In the genomic region with DNA sequence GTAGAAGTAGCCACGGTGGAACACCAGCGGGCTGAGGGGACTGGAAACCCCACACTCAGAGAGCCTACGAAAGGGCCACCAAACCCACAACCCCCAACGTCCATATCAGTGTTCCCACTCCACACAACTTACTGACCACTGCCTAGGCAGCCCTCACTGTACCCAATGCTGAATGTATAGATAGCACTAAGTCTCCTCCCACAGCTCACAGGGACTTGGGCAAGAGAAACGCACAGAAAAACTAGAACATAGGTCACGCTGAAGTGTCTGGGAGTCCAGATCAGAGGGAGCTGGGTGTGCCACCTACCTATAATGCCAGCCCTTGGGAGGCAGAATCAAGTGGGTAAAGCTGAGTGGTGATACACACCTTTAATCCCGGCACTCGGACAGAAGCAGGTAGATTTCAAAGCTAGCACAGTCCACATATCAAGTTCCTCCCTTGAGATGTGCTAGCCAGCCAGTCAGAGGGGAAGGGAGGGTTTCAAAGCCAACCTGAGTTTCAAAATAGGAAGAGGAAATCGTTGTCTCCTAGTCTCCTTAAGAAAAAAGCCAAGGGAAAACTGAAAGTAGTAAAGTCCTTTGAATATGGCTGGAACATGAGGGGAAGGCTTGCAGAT, we compare ENCODE assay signal across 8 mouse cellular contexts. TPM values are rescaled to one million over a fixed set of nuclear protein-coding genes. Genes with fewer than 3 reads are reported as not detected.
DNase-seq lines count a peak whose midpoint lies in the region; ATAC-seq lines count a peak whose summit lies in the region.

No protein-coding gene starts in this region.

- H3K9me3 ChIP-seq in heart, embryonic 11.5 days (replicated peaks; ENCODE audit: control insufficient read depth, low read length) = no peaks in the 10 kb centered on the region
- no peaks in the 10 kb centered on the region for H3K9me3 ChIP-seq in forebrain, embryonic 11.5 days (ENCODE audit: control insufficient read depth, low read length)
- no peaks in the 10 kb centered on the region for H3K9me3 ChIP-seq in limb, embryonic 13.5 days
- no peaks in the 10 kb centered on the region for H3K9me3 ChIP-seq in midbrain, embryonic 15.5 days

- H3K27me3 ChIP-seq in heart, embryonic 11.5 days (ENCODE audit: control insufficient read depth, insufficient read depth, low read length) = no peaks in the 10 kb centered on the region
- H3K27me3 ChIP-seq in forebrain, embryonic 11.5 days (ENCODE audit: control insufficient read depth, insufficient read depth, low read length) = no peaks in the 10 kb centered on the region
- no peaks in the 10 kb centered on the region for H3K27me3 ChIP-seq in limb, embryonic 13.5 days
- no peaks in the 10 kb centered on the region for H3K27me3 ChIP-seq in midbrain, embryonic 15.5 days (replicated peaks)

- 0 out of 2 replicates have a peak, but pooled peaks have one; percentile 33 for ATAC-seq in heart, embryonic 11.5 days (replicated peaks; ENCODE audit: insufficient number of reproducible peaks, low FRiP score, low TSS enrichment)
- ATAC-seq in forebrain, embryonic 11.5 days (replicated peaks; ENCODE audit: low FRiP score) = no peak
- no peak for ATAC-seq in limb, embryonic 13.5 days (ENCODE audit: low FRiP score, low read depth)
- ATAC-seq in midbrain, embryonic 15.5 days (replicated peaks) = no peak

- 67% methylated on average over 9 of the region's 9 CpGs for WGBS in heart, embryonic 11.5 days (ENCODE audit: insufficient replicate concordance)
- 86% methylated on average over 9 of the region's 9 CpGs for WGBS in forebrain, embryonic 11.5 days
- WGBS in limb, embryonic 13.5 days = 85% methylated on average over 9 of the region's 9 CpGs
- 90% methylated on average over 9 of the region's 9 CpGs for WGBS in midbrain, embryonic 15.5 days

- H3K27ac ChIP-seq in heart, embryonic 11.5 days (ENCODE audit: low read depth, low read length) = no peak overlapping the region
- H3K27ac ChIP-seq in forebrain, embryonic 11.5 days (ENCODE audit: low read depth, low read length) = no peak overlapping the region
- H3K27ac ChIP-seq in limb, embryonic 13.5 days = no peak overlapping the region
- H3K27ac ChIP-seq in midbrain, embryonic 15.5 days = no peak overlapping the region

- 0 out of 2 replicates have a peak overlapping the region, but pooled peaks have one; percentile 4 for H3K9ac ChIP-seq in heart, embryonic 11.5 days (ENCODE audit: low read depth, low read length)
- no peak overlapping the region for H3K9ac ChIP-seq in forebrain, embryonic 11.5 days (ENCODE audit: low read length)
- no peak overlapping the region for H3K9ac ChIP-seq in limb, embryonic 13.5 days
- no peak overlapping the region for H3K9ac ChIP-seq in midbrain, embryonic 15.5 days

- peaks cover 15% of the 10 kb centered on the region for H3K4me1 ChIP-seq in heart, embryonic 11.5 days (ENCODE audit: control insufficient read depth, insufficient read depth, low read length)
- H3K4me1 ChIP-seq in forebrain, embryonic 11.5 days (replicated peaks; ENCODE audit: control insufficient read depth, insufficient read depth, low read length) = no peaks in the 10 kb centered on the region; the same call in 1 of the 2 replicates
- peaks cover 28% of the 10 kb centered on the region for H3K4me1 ChIP-seq in limb, embryonic 13.5 days
- H3K4me1 ChIP-seq in midbrain, embryonic 15.5 days = peaks cover 26% of the 10 kb centered on the region

- intact Hi-C loops in heart, postnatal 36 days (cut with DNase I) = loop anchor here (10.0 kb wide), 1 partner anchor 485 kb away; the partner anchor contains the start of gene Krcc1

- H3K36me3 ChIP-seq in heart, embryonic 11.5 days (ENCODE audit: control insufficient read depth, insufficient read depth, low read length) = no peaks in the 10 kb centered on the region
- H3K36me3 ChIP-seq in forebrain, embryonic 11.5 days (ENCODE audit: control insufficient read depth, insufficient read depth, low read length) = no peaks in the 10 kb centered on the region
- H3K36me3 ChIP-seq in limb, embryonic 13.5 days = peaks cover 10% of the 10 kb centered on the region
- no peaks in the 10 kb centered on the region for H3K36me3 ChIP-seq in midbrain, embryonic 15.5 days (replicated peaks)

- peak overlapping the region; percentile 93 for H3K4me2 ChIP-seq in heart, embryonic 11.5 days
- peak overlapping the region; percentile 67; the same call in 1 of the 2 replicates for H3K4me2 ChIP-seq in forebrain, embryonic 11.5 days (ENCODE audit: low read depth, low read length, severe bottlenecking)
- H3K4me2 ChIP-seq in limb, embryonic 13.5 days (replicated peaks) = peak overlapping the region; percentile 83
- peak overlapping the region; percentile 81 for H3K4me2 ChIP-seq in midbrain, embryonic 15.5 days

- DNase-seq in heart, postnatal 36 days = no peak
- DNase-seq in forebrain, embryonic 11.5 days (ENCODE audit: low spot score) = no peak
- no peak for DNase-seq in urinary bladder, postnatal 25 days (ENCODE audit: low spot score)
- DNase-seq in spleen, postnatal 4 days (ENCODE audit: low spot score in 2 of 2) = no peak
- DNase-seq in gastrocnemius, postnatal 25 days = no peak

- H3K4me3 ChIP-seq in heart, embryonic 11.5 days (ENCODE audit: low read depth, low read length) = peak overlapping the region; percentile 68
- H3K4me3 ChIP-seq in forebrain, embryonic 11.5 days (ENCODE audit: low read depth, low read length) = no peak overlapping the region
- no peak overlapping the region for H3K4me3 ChIP-seq in limb, embryonic 13.5 days
- peak overlapping the region; percentile 85 for H3K4me3 ChIP-seq in midbrain, embryonic 15.5 days

RNA-seq across cellular contexts. Expression of gene Rpia, which starts 1.9 kb away (rescaled TPM):
- 0.70 and 1.6 TPM in 2 replicates for polyA plus RNA-seq in heart, embryonic 11.5 days (2014; fragmentation: Nextera tagmentation; extraction: Ambion mirVana)
- total RNA-seq in heart, postnatal 36 days (2021) = 10 to 100 TPM; 11.3 to 13.3 TPM
- polyA plus RNA-seq in forebrain, embryonic 11.5 days (2014; fragmentation: Nextera tagmentation; extraction: Ambion mirVana) = 2.0 and 3.3 TPM in 2 replicates
- polyA plus RNA-seq in limb, embryonic 13.5 days (2015; fragmentation: Nextera tagmentation; extraction: Ambion mirVana) = 2.2 and 2.5 TPM in 2 replicates
- 2.6 and 3.0 TPM in 2 replicates for polyA plus RNA-seq in midbrain, embryonic 15.5 days (2015; fragmentation: Nextera tagmentation; extraction: Ambion mirVana)
- 10 to 100 TPM; 12.5 to 13.6 TPM for total RNA-seq in gastrocnemius, postnatal 25 days (2021)

RNA-seq across cellular contexts. Expression of gene Eif2ak3, which starts 54.2 kb away (rescaled TPM):
- polyA plus RNA-seq in heart, embryonic 11.5 days (2014; fragmentation: Nextera tagmentation; extraction: Ambion mirVana) = 5.0 and 5.4 TPM in 2 replicates
- total RNA-seq in heart, postnatal 36 days (2021) = 1 to 10 TPM; 9.2 to 9.6 TPM
- 9.8 and 11.0 TPM in 2 replicates for polyA plus RNA-seq in forebrain, embryonic 11.5 days (2014; fragmentation: Nextera tagmentation; extraction: Ambion mirVana)
- 11.8 and 12.8 TPM in 2 replicates for polyA plus RNA-seq in limb, embryonic 13.5 days (2015; fragmentation: Nextera tagmentation; extraction: Ambion mirVana)
- polyA plus RNA-seq in midbrain, embryonic 15.5 days (2015; fragmentation: Nextera tagmentation; extraction: Ambion mirVana) = 14.1 and 14.6 TPM in 2 replicates
- total RNA-seq in gastrocnemius, postnatal 25 days (2021) = 1 to 10 TPM; 4.9 to 5.9 TPM

Comparison
In these comparisons a context has a peak if more than half of its experiments do, and no peak if none do; other contexts are left out.
1. H3K4me3 ChIP-seq: peak in heart, embryonic 11.5 days (single experiment) and midbrain, embryonic 15.5 days (single experiment); none in forebrain, embryonic 11.5 days (single experiment) and limb, embryonic 13.5 days (single experiment).
2. Peak in every context shown above with its lines, with median percentiles within 50 percentile points of each other: H3K4me2 ChIP-seq.